Mouse (Mus musculus): ENCODE measurements around the gene Prkch. TPM values are rescaled to one million over a fixed set of nuclear protein-coding genes. Genes with fewer than 3 reads are reported as not detected.

Gene Prkch
- total RNA-seq, 2 experiments from 2014 or later: 4.4 to 5.0 TPM

DNA sequence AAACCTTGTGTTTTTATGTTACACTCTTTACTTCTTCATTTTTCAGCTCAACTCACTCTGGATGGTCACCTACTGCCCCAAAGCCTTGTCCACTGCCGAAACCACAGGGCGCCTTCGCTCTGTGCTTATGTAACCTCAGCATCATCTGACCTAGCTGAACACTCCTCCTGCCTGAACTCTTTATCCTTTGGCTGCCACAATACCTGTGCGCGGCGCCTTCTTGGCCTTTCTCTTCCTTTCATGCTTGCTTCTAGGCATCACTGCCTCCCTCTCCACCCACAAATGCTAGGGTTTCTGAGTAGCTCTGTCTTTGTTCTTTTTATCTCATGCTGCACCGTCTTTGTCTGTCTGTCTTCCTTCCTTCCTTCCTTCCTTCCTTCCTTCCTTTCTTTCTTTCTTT is 3.8 kb upstream of the Prkch start:
- no peak for DNase-seq (ENCODE audit: low spot score)

- no peak for DNase-seq (ENCODE audit: low spot score)
Observed at GRCm38 (mm10) chr12:73583318-73583717, 1.3 kb upstream of the Prkch start.

- DNase-seq (ENCODE audit: low spot score): peak; percentile 17
Observed at GRCm38 (mm10) chr12:73583813-73584609, 585 bp upstream of the Prkch start.

- no peak for DNase-seq (ENCODE audit: low spot score)
Observed at GRCm38 (mm10) chr12:73585241-73585801, 725 bp downstream of the Prkch start.

DNA sequence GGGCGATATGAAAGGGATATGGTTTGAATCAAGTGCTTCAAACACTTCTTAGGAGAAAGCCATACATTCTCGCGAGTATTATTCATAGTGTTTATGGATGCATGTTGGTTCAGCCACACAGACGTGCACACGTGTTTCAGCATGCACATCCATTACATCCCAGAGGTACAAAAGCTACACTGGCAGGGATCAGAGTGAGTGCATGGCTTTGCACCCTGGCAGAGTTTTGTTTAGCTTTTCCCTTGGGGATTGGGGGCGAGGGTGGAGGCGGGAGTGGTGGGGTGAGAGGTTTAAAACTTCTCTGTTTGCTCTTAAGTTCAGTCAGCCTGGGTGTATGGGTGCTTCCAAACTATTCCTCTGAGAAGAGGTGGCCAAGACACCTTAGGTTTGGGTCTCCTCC is 1.3 kb downstream of the Prkch start:
- no peak for DNase-seq (ENCODE audit: low spot score)

- DNase-seq (ENCODE audit: low spot score): no peak
Observed at GRCm38 (mm10) chr12:73587262-73587661, 2.7 kb downstream of the Prkch start.

GRCm38 (mm10) chr12:73590627-73591276 is 6.2 kb downstream of the Prkch start:
- no peak for DNase-seq (ENCODE audit: low spot score)

DNA sequence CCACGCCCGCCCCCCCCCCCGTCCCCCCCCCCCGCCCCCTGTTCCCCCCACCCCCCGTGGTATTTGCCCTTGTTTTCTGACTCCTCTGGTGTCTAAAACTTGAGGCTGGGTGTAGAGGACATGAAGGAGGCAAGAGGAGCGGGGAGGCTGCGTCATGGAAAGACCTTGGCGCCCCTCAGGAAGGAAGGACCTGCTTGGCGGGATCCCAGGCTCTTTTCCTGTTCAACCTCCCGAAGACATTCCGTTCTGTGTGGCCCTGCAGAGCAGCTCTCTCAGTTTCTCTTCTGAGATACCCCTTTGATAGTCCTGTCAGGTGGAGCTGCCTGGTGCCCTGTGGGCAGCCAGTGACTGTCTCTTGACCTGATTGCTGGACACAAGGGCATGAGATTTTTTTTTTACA is 7.0 kb downstream of the Prkch start:
- peak; percentile 40 for DNase-seq (ENCODE audit: low spot score)

DNA sequence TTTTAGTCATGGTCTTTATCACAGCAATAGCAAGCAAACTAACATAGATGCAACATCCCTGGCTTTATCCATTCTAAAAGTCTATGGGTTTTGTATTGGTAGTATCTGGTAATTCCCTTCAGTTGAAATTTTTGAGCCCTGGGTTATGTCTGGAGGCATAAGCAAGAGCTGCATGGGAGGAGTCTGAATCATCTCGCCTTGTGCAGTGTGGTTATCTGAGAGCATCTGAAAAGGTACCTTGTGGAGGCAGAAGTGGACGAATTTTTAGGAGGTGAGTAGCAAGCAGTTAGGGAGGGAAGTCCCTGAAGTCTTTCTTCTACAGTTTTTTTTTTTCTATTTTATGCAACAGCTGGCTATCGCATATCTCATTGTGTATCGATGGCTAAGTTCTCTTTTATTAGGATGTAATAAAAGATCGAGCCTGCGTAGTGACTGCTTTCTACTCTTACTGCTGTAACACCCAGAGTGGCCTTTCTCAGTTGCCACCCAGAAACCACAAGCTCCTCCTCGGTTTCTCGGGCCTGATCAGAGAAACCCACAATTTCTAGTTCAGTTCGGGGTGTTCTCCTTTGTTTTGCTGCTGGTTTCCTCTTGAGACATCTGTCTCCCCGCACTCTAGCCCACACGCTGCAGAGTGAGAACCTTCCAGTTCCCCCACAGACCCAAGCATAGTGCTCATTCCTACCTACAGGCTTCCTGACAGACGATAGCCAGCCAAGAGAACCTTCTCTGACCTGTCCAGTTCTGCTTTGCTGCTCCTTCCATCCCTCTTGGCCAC is 8.6 kb downstream of the Prkch start:
- no peak for DNase-seq (ENCODE audit: low spot score)

- DNase-seq (ENCODE audit: low spot score): no peak
Observed at GRCm38 (mm10) chr12:73594177-73594745, 9.7 kb downstream of the Prkch start.

- DNase-seq (ENCODE audit: low spot score): no peak
Observed at GRCm38 (mm10) chr12:73595226-73595625, 10.6 kb downstream of the Prkch start.

- no peak for DNase-seq (ENCODE audit: low spot score)
Observed at GRCm38 (mm10) chr12:73598241-73598640, 13.6 kb downstream of the Prkch start.

DNA sequence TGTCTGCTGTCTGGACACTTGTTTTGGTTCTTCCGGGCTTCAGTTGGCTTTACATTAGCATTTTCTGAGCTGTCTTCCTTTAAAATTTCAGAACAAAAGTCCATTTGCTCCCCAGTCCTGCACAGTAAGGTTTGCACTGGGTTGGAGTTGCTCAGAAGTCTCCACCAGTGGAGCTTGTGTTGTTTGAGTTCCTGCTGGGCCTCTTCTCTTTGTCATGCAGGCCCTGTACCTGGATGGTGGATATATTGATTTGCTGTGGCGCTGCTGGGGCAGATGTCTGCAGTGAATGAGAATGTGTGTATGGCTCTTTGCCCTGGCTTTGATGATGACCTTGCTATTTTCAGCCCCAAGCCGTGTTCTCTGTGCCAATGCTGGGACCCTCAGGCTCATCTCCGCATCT is 15.9 kb downstream of the Prkch start:
- no peak for DNase-seq (ENCODE audit: low spot score)

GRCm38 (mm10) chr12:73602974-73603373 is 18.4 kb downstream of the Prkch start:
- DNase-seq (ENCODE audit: low spot score): no peak

GRCm38 (mm10) chr12:73603653-73604052 is 19.1 kb downstream of the Prkch start:
- DNase-seq (ENCODE audit: low spot score): no peak

GRCm38 (mm10) chr12:73604762-73605161 is 20.2 kb downstream of the Prkch start:
- DNase-seq (ENCODE audit: low spot score): no peak

DNA sequence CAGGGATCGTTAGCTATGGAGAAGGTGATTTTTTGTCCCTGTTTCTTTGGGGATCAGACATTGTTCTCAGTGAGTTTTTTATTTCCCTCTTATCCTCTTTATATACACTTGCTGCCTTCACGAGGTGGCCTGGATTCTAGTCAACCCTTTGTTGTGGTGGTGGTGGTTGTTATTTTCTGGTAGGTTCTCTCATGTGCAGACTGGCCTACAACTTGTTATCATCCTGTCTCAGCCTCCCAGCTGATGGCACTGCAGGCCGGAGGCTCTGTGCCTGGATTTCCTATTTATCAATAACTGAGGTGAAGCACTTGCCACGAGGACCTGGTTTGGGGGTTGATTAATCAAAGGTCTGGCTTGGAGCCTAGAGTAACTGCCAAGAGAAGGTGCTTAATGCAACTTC is 20.6 kb downstream of the Prkch start:
- DNase-seq (ENCODE audit: low spot score): no peak

DNA sequence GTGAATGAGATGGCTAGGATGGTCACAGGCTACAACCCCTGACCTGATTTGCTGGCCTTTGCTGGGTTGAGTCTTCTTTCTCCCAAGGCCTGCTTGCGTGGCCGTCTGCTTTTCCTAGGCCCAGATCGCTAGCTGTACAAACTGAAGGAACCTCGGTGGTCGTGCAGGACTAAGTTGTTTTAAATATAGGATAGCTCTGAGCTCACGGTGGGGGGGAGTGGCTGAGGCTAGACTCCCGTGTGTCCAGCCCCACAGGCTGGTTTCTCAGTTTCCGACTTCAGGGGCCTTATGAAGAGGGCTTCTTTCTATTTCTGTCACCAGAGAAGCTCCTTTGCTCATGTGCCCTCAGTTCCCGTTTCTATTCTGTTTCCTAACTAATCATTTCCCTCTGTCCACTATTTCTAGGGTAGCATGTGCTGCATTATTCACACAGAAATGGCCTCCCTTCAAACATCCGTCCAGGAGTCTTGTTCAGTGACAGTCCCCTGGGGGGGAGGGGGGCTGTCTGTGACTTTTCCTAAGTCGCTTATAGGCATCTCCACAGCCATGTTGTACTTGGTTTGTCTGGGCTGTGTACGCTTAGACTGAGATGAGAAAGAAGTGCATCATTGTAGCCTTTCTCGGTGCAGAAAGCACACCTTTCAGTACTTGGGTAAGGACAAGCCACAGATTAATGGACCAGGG is 22.9 kb downstream of the Prkch start:
- DNase-seq (ENCODE audit: low spot score): no peak

DNA sequence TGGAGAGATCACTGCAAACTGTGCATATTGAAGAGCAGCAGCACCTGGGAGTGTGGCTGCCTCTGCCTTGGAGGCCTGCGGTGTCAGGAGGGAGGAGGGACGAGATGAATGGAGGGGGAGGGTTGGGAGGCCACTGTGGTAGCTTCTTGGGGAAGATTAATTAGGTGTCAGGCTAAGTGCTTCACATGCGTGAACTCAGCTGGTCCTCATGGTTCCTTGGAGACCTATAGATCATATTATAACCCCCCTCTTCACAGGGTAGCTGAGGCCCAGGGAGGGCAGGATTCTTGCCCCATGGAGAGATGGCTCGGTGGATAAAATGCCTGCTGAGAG is 23.4 kb downstream of the Prkch start:
- DNase-seq (ENCODE audit: low spot score): no peak

- DNase-seq (ENCODE audit: low spot score): no peak
Observed at GRCm38 (mm10) chr12:73609262-73609661, 24.7 kb downstream of the Prkch start.
